Mouse (Mus musculus): Measurements from ENCODE around the gene Ndufs7. TPM values are rescaled to one million over a fixed set of nuclear protein-coding genes. Genes with fewer than 3 reads are reported as not detected.
"Not testable (repeated sequence)": the region's sequence is repeated elsewhere in the genome, so short reads cannot be mapped to it uniquely, and the experiment has no call there.

The Ndufs7 gene
- polyA plus RNA-seq, 1 experiment from 2014 or later: 319 TPM

DNA sequence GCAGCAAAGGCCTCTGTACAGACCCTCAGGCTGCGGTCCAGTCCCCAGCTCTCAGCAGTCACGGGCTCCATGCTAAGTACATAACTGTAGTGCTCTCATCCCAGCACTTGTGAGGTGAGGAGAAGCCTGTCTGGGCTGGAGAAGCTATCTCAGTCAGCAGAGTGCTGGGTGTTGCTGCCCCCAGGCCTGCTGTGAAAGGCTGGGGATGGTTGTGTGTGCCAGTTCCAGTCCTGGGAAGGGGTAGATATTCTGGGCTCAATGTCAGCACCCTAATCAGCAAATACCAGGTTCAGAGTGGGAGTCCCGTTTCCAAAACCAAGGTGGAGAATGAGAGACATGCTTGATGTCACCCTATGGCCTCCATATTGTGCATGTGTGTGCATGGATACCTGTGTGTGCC is 6.3 kb upstream of the Ndufs7 start:
- Histone ChIP-seq H3K4me1 (ENCODE audit: insufficient read depth) (no peaks in the 10 kb centered on the region), H3K27me3 (ENCODE audit: insufficient read depth, low read length) (no peaks in the 10 kb centered on the region), H3K27ac (ENCODE audit: low read depth) (no peak overlapping the region), H3K4me2 (no peak overlapping the region), H3K9me3 (ENCODE audit: low read depth, low read length) (no peaks in the 10 kb centered on the region), H3K4me3 (ENCODE audit: low read depth, low read length) (no peak overlapping the region), H3K36me3 (ENCODE audit: insufficient read depth) (peaks cover 71% of the 10 kb centered on the region), H3K9ac (no peak overlapping the region)
- ATAC-seq (ENCODE audit: insufficient read depth): no peak
- no peak for TF ChIP-seq CTCF (IDR thresholded peaks at IDR 0.05; ENCODE audit: low read depth)
- DNase-seq: no peak
- WGBS: 82% methylated on average over 3 of the region's 3 CpGs

GRCm38 (mm10) chr10:80244791-80245399 is 4.0 kb upstream of the Ndufs7 start:
- ATAC-seq (ENCODE audit: insufficient read depth): no peak
- TF ChIP-seq CTCF (IDR thresholded peaks at IDR 0.05; ENCODE audit: low read depth): peak; percentile 39
- Histone ChIP-seq H3K4me3 (ENCODE audit: low read depth, low read length) (no peak overlapping the region), H3K9ac (peak overlapping the region; percentile 20; the same call in 1 of the 2 replicates), H3K27ac (ENCODE audit: low read depth) (no peak overlapping the region), H3K4me1 (ENCODE audit: insufficient read depth) (0 out of 2 replicates have a peak, but pooled peaks cover under 1% of the 10 kb centered on the region), H3K36me3 (ENCODE audit: insufficient read depth) (peaks cover 49% of the 10 kb centered on the region), H3K27me3 (ENCODE audit: insufficient read depth, low read length) (no peaks in the 10 kb centered on the region), H3K4me2 (no peak overlapping the region), H3K9me3 (ENCODE audit: low read depth, low read length) (no peaks in the 10 kb centered on the region)
- DNase-seq: peak; percentile 71
- 27% methylated on average over 5 of the region's 5 CpGs for WGBS

GRCm38 (mm10) chr10:80245600-80245999 is 3.3 kb upstream of the Ndufs7 start:
- peaks cover 41% of the 10 kb centered on the region for H3K36me3 ChIP-seq (ENCODE audit: insufficient read depth)
- peak overlapping the region; percentile 20 for H3K9ac ChIP-seq
- 4% methylated on average over 4 of the region's 4 CpGs for WGBS
- peak; percentile 96 for DNase-seq
- TF ChIP-seq CTCF (IDR thresholded peaks at IDR 0.05; ENCODE audit: low read depth): peak; percentile 93
- no peaks in the 10 kb centered on the region for H3K9me3 ChIP-seq (ENCODE audit: low read depth, low read length)
- H3K27ac ChIP-seq (ENCODE audit: low read depth): no peak overlapping the region
- no peaks in the 10 kb centered on the region for H3K27me3 ChIP-seq (ENCODE audit: insufficient read depth, low read length)
- peak; percentile 4; the same call in 1 of the 2 replicates for ATAC-seq (ENCODE audit: insufficient read depth)
- H3K4me1 ChIP-seq (ENCODE audit: insufficient read depth): peaks cover 3% of the 10 kb centered on the region; the same call in 1 of the 2 replicates
- no peak overlapping the region for H3K4me3 ChIP-seq (ENCODE audit: low read depth, low read length)
- no peak overlapping the region for H3K4me2 ChIP-seq

GRCm38 (mm10) chr10:80247849-80248248 is 1.1 kb upstream of the Ndufs7 start:
- H3K27ac ChIP-seq (ENCODE audit: low read depth): no peak overlapping the region
- H3K9me3 ChIP-seq (ENCODE audit: low read depth, low read length): no peaks in the 10 kb centered on the region
- H3K4me3 ChIP-seq (ENCODE audit: low read depth, low read length): no peak overlapping the region
- H3K9ac ChIP-seq: no peak overlapping the region
- H3K4me2 ChIP-seq: peak overlapping the region; percentile 90
- TF ChIP-seq CTCF (IDR thresholded peaks at IDR 0.05; ENCODE audit: low read depth): peak; percentile 55
- ATAC-seq (ENCODE audit: insufficient read depth): no peak
- 44% methylated on average over 6 of the region's 6 CpGs for WGBS
- H3K36me3 ChIP-seq (ENCODE audit: insufficient read depth): peaks cover 19% of the 10 kb centered on the region
- peak; percentile 68 for DNase-seq
- peaks cover 3% of the 10 kb centered on the region; the same call in 1 of the 2 replicates for H3K4me1 ChIP-seq (ENCODE audit: insufficient read depth)
- H3K27me3 ChIP-seq (ENCODE audit: insufficient read depth, low read length): no peaks in the 10 kb centered on the region

DNA sequence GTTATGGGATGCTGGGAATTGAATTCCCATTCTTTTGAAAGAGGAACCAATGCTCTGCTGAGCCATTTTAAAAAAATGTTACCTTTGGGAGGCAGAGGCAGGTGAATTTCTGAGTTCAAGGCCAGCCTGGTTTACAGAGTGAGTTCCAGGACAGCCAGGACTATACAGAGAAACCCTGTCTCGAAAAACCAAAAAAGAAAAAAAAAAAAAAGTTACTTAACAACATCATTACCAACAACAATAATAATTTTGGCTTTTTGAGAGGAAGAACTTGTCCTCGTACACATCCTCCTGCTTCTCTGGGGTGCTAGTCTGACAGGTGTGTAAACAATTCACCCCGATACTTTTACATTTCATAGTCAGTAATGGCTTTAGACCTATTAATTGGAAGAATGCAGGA is 484 bp upstream of the Ndufs7 start:
- WGBS: 35% methylated on average over 3 of the region's 3 CpGs
- H3K27me3 ChIP-seq (ENCODE audit: insufficient read depth, low read length); DNase-seq; ATAC-seq (ENCODE audit: insufficient read depth); H3K9me3 ChIP-seq (ENCODE audit: low read depth, low read length); H3K4me1 ChIP-seq (ENCODE audit: insufficient read depth); H3K27ac ChIP-seq (ENCODE audit: low read depth); H3K9ac ChIP-seq: not testable (repeated sequence)
- Histone ChIP-seq H3K4me3 (ENCODE audit: low read depth, low read length) (peak overlapping the region; percentile 66), H3K36me3 (ENCODE audit: insufficient read depth) (peaks cover 16% of the 10 kb centered on the region), H3K4me2 (peak overlapping the region; percentile 90)

DNA sequence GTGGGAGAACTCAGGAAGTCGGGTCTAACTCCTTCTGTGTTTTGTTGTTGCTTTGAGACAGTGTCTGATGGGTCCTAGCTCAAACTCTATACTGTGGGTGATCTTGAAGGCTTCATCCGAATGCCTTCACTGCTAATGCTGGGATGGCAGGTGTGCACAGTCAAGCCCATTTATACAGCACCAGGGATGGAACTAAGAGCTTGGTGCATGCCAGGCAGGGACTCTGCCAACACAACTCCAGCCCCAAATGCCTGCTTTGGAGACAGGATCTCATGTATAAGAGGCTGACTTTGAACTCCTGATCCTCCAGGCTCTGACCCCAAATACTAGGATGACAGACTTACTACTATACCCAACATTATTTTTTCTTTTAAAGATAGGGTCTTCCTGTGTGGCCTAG is 1.1 kb downstream of the Ndufs7 start:
- 33% methylated on average over 2 of the region's 2 CpGs for WGBS
- TF ChIP-seq CTCF (IDR thresholded peaks at IDR 0.05; ENCODE audit: low read depth): no peak
- Histone ChIP-seq H3K4me1 (ENCODE audit: insufficient read depth) (peaks cover 3% of the 10 kb centered on the region; the same call in 1 of the 2 replicates), H3K9ac (peak overlapping the region; percentile 80), H3K4me2 (peak overlapping the region; percentile 90), H3K27me3 (ENCODE audit: insufficient read depth, low read length) (no peaks in the 10 kb centered on the region), H3K36me3 (ENCODE audit: insufficient read depth) (peaks cover 18% of the 10 kb centered on the region), H3K27ac (ENCODE audit: low read depth) (peak overlapping the region; percentile 75; the same call in 1 of the 2 replicates), H3K4me3 (ENCODE audit: low read depth, low read length) (peak overlapping the region; percentile 66), H3K9me3 (ENCODE audit: low read depth, low read length) (no peaks in the 10 kb centered on the region)
- no peak for ATAC-seq (ENCODE audit: insufficient read depth)
- DNase-seq: no peak

DNA sequence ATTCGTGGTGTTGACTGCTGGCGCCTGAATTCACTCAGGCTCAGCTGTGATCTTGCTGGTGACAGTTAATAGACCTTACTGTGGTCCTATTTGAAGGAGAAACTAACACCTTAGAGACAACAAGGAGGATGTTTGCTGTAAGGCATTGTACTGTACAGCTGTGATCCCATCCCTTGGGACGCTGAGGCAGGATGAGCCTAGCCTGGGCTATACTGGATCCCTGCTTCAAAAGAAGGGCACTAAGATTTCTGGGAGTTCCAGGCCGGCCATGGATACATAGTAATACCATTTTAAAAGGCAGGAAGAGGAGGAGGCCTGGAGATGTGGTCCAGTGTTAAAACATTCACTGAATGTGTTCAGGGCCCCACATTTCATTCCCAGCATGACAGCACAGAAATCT is 1.7 kb downstream of the Ndufs7 start:
- Histone ChIP-seq H3K27me3 (ENCODE audit: insufficient read depth, low read length) (no peaks in the 10 kb centered on the region), H3K4me2 (peak overlapping the region; percentile 90), H3K4me1 (ENCODE audit: insufficient read depth) (peaks cover 3% of the 10 kb centered on the region; the same call in 1 of the 2 replicates), H3K27ac (ENCODE audit: low read depth) (no peak overlapping the region), H3K36me3 (ENCODE audit: insufficient read depth) (peaks cover 23% of the 10 kb centered on the region), H3K9me3 (ENCODE audit: low read depth, low read length) (no peaks in the 10 kb centered on the region), H3K9ac (no peak overlapping the region; the same call in 1 of the 2 replicates), H3K4me3 (ENCODE audit: low read depth, low read length) (no peak overlapping the region)
- TF ChIP-seq CTCF (IDR thresholded peaks at IDR 0.05; ENCODE audit: low read depth): no peak
- 84% methylated on average over 4 of the region's 4 CpGs for WGBS
- ATAC-seq (ENCODE audit: insufficient read depth) (no peak), DNase-seq (no peak)

Data from lung, embryonic 14.5 days (tissue).